Mouse (Mus musculus) lung, adult 2 months (tissue): ENCODE results near the gene Kcnj14.

Experiments
- CTCF ChIP-seq: fragments of 200-500 bp; IDR thresholded peaks from 2 replicates; pipeline ENCODE4 v1.5.1; 2011; ENCODE audit warnings: mild to moderate bottlenecking, low read length, control low read depth; ENCODE audit not compliant: insufficient read depth
- POLR2A ChIP-seq: fragments of 200-500 bp; IDR thresholded peaks from 2 replicates; pipeline ENCODE4 v1.6.1; 2011; ENCODE audit warnings: low read depth, mild to moderate bottlenecking, control low read depth, low read length, borderline replicate concordance; ENCODE audit errors: extremely low read depth

DNA sequence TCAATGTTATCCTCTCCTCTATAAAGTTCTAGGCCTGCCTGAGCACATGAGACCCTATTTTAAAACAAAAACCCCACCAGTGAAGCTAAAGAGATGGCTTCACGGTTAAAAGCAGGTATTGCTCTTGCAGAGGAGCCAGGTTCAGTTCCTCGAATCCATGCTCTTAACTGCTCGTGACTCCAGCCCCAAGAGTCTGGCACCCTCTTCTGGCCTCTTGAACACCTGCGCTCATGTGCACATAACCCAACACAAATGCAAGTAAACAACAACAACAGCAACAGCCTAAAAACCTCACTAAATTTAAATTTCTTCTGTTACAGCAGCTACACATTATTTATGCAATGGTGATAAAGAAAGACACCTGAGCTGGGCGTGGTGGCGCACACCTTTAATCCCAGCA lies 57.1 kb downstream of the Kcnj14 start:
- TF ChIP-seq CTCF (no peak), POLR2A (no peak)
